Mouse (Mus musculus): ENCODE data around the gene Agmat. TPM values are rescaled to one million over a fixed set of nuclear protein-coding genes. Genes with fewer than 3 reads are reported as not detected.

Gene Agmat
- total RNA-seq, 2 experiments from 2014 or later, result 0.25 to 0.59 TPM

Other genes starting within 250 kb of the Agmat start
- gene Spen, start 208.1 kb upstream of the Agmat start, total RNA-seq (2021), result 10 to 100 TPM; 27.0 to 28.6 TPM
- 100 to 1,000 TPM; 233 to 291 TPM for gene Fblim1, start 140.6 kb upstream of the Agmat start, total RNA-seq (2021)
- gene Tmem82, start 128.0 kb upstream of the Agmat start, total RNA-seq (2021), result 10 to 100 TPM; 18.7 to 20.7 TPM
- 100 to 1,000 TPM; 109 to 132 TPM for gene Slc25a34, start 122.9 kb upstream of the Agmat start, total RNA-seq (2021)
- 100 to 1,000 TPM; 100 to 102 TPM for gene Plekhm2, start 81.8 kb upstream of the Agmat start, total RNA-seq (2021)
- under 1 TPM in 1 of 2 experiments, not detected in 1; 0.92 TPM for gene Rsc1a1, start 61.1 kb upstream of the Agmat start, total RNA-seq (2021)
- 10 to 100 TPM; 31.6 to 33.2 TPM for gene Ddi2, start 23.3 kb upstream of the Agmat start, total RNA-seq (2021)
- gene Dnajc16, start 44.3 kb downstream of the Agmat start, total RNA-seq (2021), result 10 to 100 TPM; 22.8 to 23.4 TPM
- 1 to 10 TPM; 6.6 to 8.1 TPM for gene Casp9, start 46.9 kb downstream of the Agmat start, total RNA-seq (2021)
- gene Cela2a, start 79.5 kb downstream of the Agmat start, total RNA-seq (2021), result not detected
- not detected for gene Ctrc, start 99.7 kb downstream of the Agmat start, total RNA-seq (2021)
- 10 to 100 TPM; 21.7 to 22.8 TPM for gene Efhd2, start 128.2 kb downstream of the Agmat start, total RNA-seq (2021)

Data from heart, adult 18-20 months (tissue).